Mouse (Mus musculus) stomach, embryonic 16.5 days (tissue): ENCODE measurements around the gene Ruvbl1. TPM values are rescaled to one million over a fixed set of nuclear protein-coding genes. Genes with fewer than 3 reads are reported as not detected.

Experiments
- ATAC-seq: fragments of 200-750 bp; cut with Nextera tagmentation; 2 replicates; pipeline ENCODE4 v1.8.0; 2017; ENCODE audit warnings: moderate number of reproducible peaks, moderate TSS enrichment; ENCODE audit not compliant: insufficient read depth, low FRiP score
- H3K27ac ChIP-seq: fragments of 300-500 bp; sonication (generic); 2 replicates; pipeline ENCODE4 v1.5.1; 2014; ENCODE audit warnings: low read length
- H3K27me3 ChIP-seq: fragments of 300-500 bp; sonication (generic); 2 replicates; pipeline ENCODE4 v1.6.1; 2014; ENCODE audit warnings: low read length, control low read depth, mixed read lengths; ENCODE audit not compliant: control insufficient read depth, insufficient read depth
- H3K36me3 ChIP-seq: fragments of 300-500 bp; sonication (generic); 2 replicates; pipeline ENCODE4 v1.6.1; 2014; ENCODE audit warnings: low read length; ENCODE audit not compliant: control insufficient read depth, insufficient read depth
- H3K4me1 ChIP-seq: fragments of 300-500 bp; sonication (generic); 2 replicates; pipeline ENCODE4 v1.6.1; 2014; ENCODE audit warnings: low read length, control low read depth, mixed read lengths; ENCODE audit not compliant: control insufficient read depth, insufficient read depth
- H3K4me2 ChIP-seq: fragments of 300-500 bp; sonication (generic); 2 replicates; pipeline ENCODE4 v1.6.1; 2014; ENCODE audit warnings: low read depth, low read length, mixed read lengths
- H3K4me3 ChIP-seq: fragments of 300-500 bp; sonication (generic); replicated peaks from 2 replicates; pipeline ENCODE4 v1.5.1; 2014; ENCODE audit warnings: mild to moderate bottlenecking, low read length
- H3K9ac ChIP-seq: fragments of 300-500 bp; sonication (generic); 2 replicates; pipeline ENCODE4 v1.6.1; 2014; ENCODE audit warnings: low read length
- H3K9me3 ChIP-seq: fragments of 300-500 bp; sonication (generic); replicated peaks from 2 replicates; pipeline ENCODE4 v1.6.1; 2016; ENCODE audit warnings: low read length, control low read depth; ENCODE audit not compliant: control insufficient read depth
- WGBS: fragments of 180-500 bp; shearing (Covaris S2); extraction: QIAGEN DNeasy Blood & Tissue Kit; methylation state at CpG from one replicate; pipeline ENCODE4 v1.1.7; 2014; 5-methylcytosine and 5-hydroxymethylcytosine counted together
- polyA plus RNA-seq: library from polyadenylated mRNA; unstranded; fragments of >200 nt; fragmentation: Nextera tagmentation; extraction: Ambion mirVana; gene quantifications from 2 replicates; pipeline ENCODE4 v1.2.1, GENCODE M21; 2015

Ruvbl1 gene
- polyA plus RNA-seq, 1 experiment from 2014 or later: 97.9 TPM

DNA sequence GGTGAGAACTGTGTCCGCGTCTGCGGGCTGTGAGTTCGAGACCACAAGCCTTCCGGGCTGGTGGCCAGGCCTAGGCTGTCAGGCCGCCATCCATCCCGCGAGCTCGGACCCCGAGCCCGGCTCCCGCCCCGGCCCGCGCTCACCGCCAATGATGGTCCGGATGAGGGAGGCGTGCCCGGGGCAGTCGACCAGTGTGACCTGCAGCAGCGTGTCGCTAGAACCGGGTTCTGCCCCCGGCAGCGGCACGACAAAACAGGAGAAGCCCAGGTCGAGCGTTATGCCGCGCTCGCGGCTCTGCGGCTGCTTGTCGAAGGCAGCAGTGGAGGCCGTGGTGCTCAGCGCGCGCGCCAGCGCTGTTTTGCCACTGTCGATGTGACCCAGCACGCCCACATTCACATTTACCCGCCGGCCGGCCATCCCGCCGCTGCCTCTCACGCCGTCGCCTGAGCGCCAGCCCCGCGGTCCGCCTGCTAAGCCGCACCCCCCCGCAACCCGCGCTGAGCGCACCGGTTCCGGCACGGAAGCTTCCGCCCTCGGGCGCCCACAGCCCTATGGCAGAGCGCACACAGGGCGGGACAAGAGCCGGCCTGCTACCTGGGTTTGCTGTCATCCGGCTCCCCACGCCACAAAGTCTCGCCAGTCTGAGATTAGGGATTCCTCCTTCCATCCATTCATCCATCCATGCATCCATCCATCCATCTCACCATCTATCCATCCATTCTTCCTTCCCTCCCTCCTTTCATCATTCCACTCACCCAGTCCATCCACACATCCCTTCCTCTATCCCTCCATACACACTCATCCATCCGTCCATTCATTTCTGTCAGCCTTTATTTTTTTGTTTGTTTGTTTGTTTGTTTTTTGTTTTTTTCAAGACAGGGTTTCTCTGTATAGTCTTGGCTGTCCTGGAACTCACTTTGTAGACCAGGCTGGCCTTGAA lies 18.9 kb upstream of the Ruvbl1 start, which contains the start of gene Eefsec:
Eefsec (minus strand) TSS at position 477 of the 940 bp plus-strand sequence.
- Histone ChIP-seq H3K27ac (peak within 1 kb of the TSS; percentile 60), H3K36me3 (no peaks in the 10 kb centered on the region), H3K4me1 (no peaks in the 10 kb centered on the region; the same call in 1 of the 2 replicates), H3K9ac (peak within 1 kb of the TSS; percentile 86), H3K27me3 (no peaks in the 10 kb centered on the region), H3K9me3 (no peaks in the 10 kb centered on the region), H3K4me2 (peak within 1 kb of the TSS; percentile 71), H3K4me3 (peak within 1 kb of the TSS; percentile 78)
- ATAC-seq: peak; percentile 89
- WGBS: under 1% methylated on average over 67 of the region's 72 CpGs

DNA sequence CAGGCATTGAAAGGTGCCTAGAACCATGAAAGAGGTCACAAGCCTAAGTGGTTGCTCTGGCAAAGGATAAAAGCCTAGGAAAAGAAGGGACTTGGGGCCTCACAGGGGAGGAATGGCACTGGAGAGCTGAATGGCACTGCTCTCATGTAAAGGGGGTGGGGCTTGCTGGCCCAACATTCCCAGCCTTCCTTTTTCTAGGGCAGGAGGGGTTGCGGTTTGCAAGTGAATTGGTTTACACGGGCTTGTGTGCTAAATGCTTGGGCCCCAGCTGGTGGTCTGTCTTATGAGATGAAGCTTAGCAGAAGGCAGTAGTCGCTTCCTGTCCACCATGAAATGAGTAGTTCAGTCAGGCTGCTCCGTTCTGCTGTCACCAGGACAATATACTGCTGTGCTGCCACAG lies 17.8 kb upstream of the Ruvbl1 start:
- Histone ChIP-seq H3K9me3 (no peaks in the 10 kb centered on the region), H3K27ac (no peak overlapping the region), H3K4me3 (no peak overlapping the region), H3K4me2 (no peak overlapping the region), H3K9ac (no peak overlapping the region), H3K27me3 (no peaks in the 10 kb centered on the region), H3K36me3 (no peaks in the 10 kb centered on the region), H3K4me1 (no peaks in the 10 kb centered on the region; the same call in 1 of the 2 replicates)
- no peak for ATAC-seq
- WGBS: 29% methylated on average over 4 of the region's 4 CpGs

DNA sequence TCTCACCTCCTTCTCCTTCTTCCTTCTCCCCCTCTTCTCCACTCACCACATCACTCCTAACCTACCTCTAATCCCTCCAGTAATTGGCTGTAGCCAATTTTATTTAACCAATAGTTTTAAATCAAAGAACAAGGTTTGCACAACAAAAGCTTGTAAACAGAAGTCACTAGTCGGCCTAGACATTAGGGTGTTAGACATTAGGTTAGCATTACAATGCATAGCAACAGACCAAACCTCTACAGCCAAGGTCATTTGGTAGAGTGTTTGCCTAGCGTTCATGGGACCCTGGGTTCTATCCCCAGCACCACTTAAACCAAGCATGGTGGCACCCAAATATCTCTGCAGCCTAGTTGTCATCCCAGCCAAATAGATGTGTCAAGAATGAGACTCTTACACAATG lies 10.7 kb upstream of the Ruvbl1 start:
- no peak overlapping the region for H3K4me2 ChIP-seq
- no peak overlapping the region for H3K4me3 ChIP-seq
- H3K9me3 ChIP-seq: no peaks in the 10 kb centered on the region
- H3K36me3 ChIP-seq: no peaks in the 10 kb centered on the region
- H3K9ac ChIP-seq: no peak overlapping the region
- no peak overlapping the region for H3K27ac ChIP-seq
- ATAC-seq: no peak
- 64% methylated on average over 2 of the region's 2 CpGs for WGBS
- H3K27me3 ChIP-seq: no peaks in the 10 kb centered on the region
- H3K4me1 ChIP-seq: no peaks in the 10 kb centered on the region

DNA sequence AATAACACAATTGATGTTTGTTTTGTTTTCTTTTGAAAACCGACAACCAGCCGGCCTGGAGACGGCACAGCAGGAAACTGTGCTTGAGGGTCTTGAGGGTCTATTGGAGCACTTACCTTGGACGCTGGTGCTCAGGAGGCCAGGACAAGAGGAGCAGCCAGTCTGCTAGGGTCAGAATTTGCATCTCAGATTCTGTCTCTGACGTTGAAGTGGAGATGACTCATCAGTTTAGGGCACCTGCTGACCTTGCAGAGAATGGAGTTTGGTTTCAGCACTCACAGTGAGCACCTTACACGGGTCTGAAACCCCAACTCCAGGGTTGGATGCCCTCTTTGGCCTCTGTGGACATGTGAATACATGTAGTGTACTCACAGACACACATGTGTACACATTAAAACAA lies 4.7 kb downstream of the Ruvbl1 start:
- no peaks in the 10 kb centered on the region for H3K27me3 ChIP-seq
- no peak overlapping the region for H3K9ac ChIP-seq
- peaks cover 10% of the 10 kb centered on the region for H3K4me1 ChIP-seq
- H3K36me3 ChIP-seq: peaks cover 14% of the 10 kb centered on the region; the same call in 1 of the 2 replicates
- H3K27ac ChIP-seq: no peak overlapping the region
- H3K4me3 ChIP-seq: no peak overlapping the region
- 76% methylated on average over 6 of the region's 6 CpGs for WGBS
- ATAC-seq: no peak
- no peak overlapping the region for H3K4me2 ChIP-seq
- H3K9me3 ChIP-seq: no peaks in the 10 kb centered on the region

DNA sequence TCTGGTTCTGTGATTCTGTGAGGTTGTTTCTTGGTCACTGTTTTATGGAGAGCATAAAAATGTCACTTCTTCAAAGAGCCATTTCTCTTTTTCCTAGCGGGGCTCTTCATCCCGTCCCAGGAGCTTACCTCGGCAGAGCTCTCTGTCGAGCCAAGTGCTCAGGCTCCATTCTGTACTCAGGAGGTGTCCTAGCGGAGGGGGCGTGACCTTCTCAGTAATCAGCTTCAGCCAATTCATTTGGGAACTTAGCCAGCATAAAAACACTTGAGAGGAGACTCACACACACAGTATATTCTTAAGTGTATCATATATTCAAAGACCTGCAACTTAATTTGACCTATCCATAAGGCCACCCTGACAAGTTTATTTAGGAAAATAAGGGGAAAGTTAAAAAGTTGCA lies 15.2 kb downstream of the Ruvbl1 start:
- Histone ChIP-seq H3K36me3 (peaks cover 24% of the 10 kb centered on the region), H3K4me2 (no peak overlapping the region), H3K9ac (no peak overlapping the region), H3K27ac (no peak overlapping the region), H3K4me1 (0 out of 2 replicates have a peak, but pooled peaks cover 2% of the 10 kb centered on the region), H3K9me3 (no peaks in the 10 kb centered on the region), H3K4me3 (no peak overlapping the region), H3K27me3 (no peaks in the 10 kb centered on the region)
- no peak for ATAC-seq
- WGBS: 59% methylated on average over 6 of the region's 6 CpGs

DNA sequence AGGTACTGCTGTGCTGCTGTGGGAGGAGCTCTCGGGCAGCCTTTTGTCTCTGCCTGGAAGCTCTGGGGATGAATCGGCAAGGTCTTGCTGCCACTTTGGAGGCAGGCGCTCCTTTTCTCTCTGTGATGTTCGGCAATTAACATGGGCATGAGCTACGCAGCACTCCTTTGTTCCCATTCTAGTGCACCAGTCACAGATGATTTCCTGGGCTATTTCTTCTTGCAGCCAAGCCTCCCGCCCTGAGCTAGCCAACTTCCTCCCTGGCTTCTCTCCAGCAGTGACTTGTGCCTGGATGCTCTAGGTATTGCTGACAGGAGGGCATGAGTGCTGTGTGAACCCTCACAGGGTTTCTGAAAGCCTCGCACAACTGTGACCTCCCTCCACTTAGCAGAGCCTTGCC lies 17.9 kb downstream of the Ruvbl1 start:
- Histone ChIP-seq H3K27ac (no peak overlapping the region), H3K4me1 (0 out of 2 replicates have a peak, but pooled peaks cover 3% of the 10 kb centered on the region), H3K4me2 (no peak overlapping the region), H3K27me3 (no peaks in the 10 kb centered on the region), H3K9me3 (no peaks in the 10 kb centered on the region), H3K36me3 (peaks cover 29% of the 10 kb centered on the region), H3K4me3 (no peak overlapping the region), H3K9ac (no peak overlapping the region)
- no peak for ATAC-seq
- 75% methylated on average over 7 of the region's 7 CpGs for WGBS

DNA sequence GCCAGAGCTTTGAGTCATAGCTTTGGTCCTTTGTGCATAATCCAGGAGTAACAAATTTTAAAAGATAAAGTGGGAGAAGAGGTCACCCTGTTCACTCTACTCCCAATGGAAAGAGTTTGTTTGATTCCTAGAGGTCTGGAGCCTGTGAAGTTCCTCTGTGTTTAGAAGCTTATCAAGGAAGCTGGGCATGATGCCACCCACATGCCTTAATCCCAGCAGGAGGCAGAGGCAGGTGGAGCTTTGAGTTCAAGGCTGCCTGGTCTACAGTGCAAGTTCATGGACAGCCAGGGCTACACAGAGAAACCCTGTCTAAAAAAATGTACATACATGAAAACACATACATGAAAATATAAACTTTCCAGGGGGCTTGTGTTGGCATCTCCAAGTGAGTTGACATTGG lies 18.7 kb downstream of the Ruvbl1 start:
- Histone ChIP-seq H3K4me1 (0 out of 2 replicates have a peak, but pooled peaks cover 3% of the 10 kb centered on the region), H3K4me3 (no peak overlapping the region), H3K9me3 (no peaks in the 10 kb centered on the region), H3K9ac (no peak overlapping the region), H3K27ac (no peak overlapping the region), H3K36me3 (peaks cover 29% of the 10 kb centered on the region), H3K27me3 (no peaks in the 10 kb centered on the region), H3K4me2 (no peak overlapping the region)
- ATAC-seq: no peak

DNA sequence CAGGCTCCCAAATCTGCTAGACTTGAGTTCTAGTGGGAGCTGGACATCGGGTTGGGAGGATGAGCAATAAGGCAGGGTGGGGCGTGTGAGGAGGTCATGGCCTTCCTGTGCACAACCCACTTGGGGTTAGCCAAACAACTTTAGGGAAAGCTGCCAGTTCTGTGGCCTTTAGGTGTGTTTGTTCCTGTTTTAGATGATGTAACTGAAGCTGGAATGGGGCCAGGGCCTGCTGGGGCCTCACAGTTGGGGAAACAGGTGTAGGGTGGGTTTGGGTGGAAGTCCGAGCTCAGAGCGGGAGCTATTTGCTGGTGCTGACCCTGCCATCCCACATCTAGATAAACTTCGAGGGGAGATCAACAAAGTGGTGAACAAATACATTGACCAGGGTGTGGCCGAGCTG lies 20.2 kb downstream of the Ruvbl1 start:
- ATAC-seq: no peak
- WGBS: 70% methylated on average over 6 of the region's 6 CpGs

DNA sequence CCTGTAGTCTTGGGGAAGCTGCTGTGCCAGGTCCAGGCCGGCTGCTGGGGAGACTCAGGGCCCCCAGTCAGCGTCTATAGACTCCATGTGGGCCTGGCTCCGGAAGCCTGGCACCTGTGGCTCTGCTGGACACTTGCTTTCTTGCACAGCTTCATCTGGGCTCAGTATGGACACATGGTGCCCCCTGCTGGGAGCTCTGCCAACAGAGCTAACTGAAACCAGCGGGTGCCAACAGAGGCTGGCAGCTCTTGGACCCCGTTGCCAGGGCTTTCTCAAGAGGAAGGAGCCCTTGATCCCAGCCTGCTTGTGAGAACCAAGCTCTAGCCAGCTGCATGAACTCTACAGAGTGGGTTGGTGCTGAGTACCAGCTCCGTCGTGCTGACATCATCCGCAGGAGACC lies 21.7 kb downstream of the Ruvbl1 start:
- Histone ChIP-seq H3K9me3 (no peaks in the 10 kb centered on the region), H3K4me3 (no peak overlapping the region), H3K4me1 (0 out of 2 replicates have a peak, but pooled peaks cover 3% of the 10 kb centered on the region), H3K27me3 (no peaks in the 10 kb centered on the region), H3K4me2 (no peak overlapping the region), H3K36me3 (peaks cover 29% of the 10 kb centered on the region), H3K27ac (no peak overlapping the region), H3K9ac (no peak overlapping the region)
- ATAC-seq: peak; percentile 39; the same call in 1 of the 2 replicates
- WGBS: 84% methylated on average over 8 of the region's 8 CpGs

More for the DNA sequence above, 20.2 kb downstream of the Ruvbl1 start:
- Histone ChIP-seq H3K9ac (no peak overlapping the region), H3K9me3 (no peaks in the 10 kb centered on the region), H3K4me3 (no peak overlapping the region), H3K27ac (no peak overlapping the region), H3K27me3 (no peaks in the 10 kb centered on the region), H3K36me3 (peaks cover 29% of the 10 kb centered on the region), H3K4me2 (no peak overlapping the region), H3K4me1 (0 out of 2 replicates have a peak, but pooled peaks cover 3% of the 10 kb centered on the region)
